Mouse (Mus musculus) limb, embryonic 12.5 days (tissue): Measurements from ENCODE around the gene Kif24. TPM values are rescaled to one million over a fixed set of nuclear protein-coding genes. Genes with fewer than 3 reads are reported as not detected.

Source experiments
- ATAC-seq: fragments of 200-750 bp; cut with Nextera tagmentation; 2 replicates; pipeline ENCODE4 v1.8.0; 2017; ENCODE audit warnings: low read depth, moderate TSS enrichment; ENCODE audit not compliant: insufficient number of reproducible peaks, insufficient read depth, low FRiP score, low TSS enrichment
- H3K27ac ChIP-seq: fragments of 300-500 bp; sonication (generic); 2 replicates; pipeline ENCODE4 v1.5.1; 2016; ENCODE audit warnings: mild to moderate bottlenecking, moderate library complexity
- H3K27me3 ChIP-seq: fragments of 300-500 bp; sonication (generic); 2 replicates; pipeline ENCODE4 v1.6.1; 2016; ENCODE audit warnings: mild to moderate bottlenecking, moderate library complexity
- H3K36me3 ChIP-seq: fragments of 300-500 bp; sonication (generic); 2 replicates; pipeline ENCODE4 v1.6.1; 2016; ENCODE audit warnings: mild to moderate bottlenecking, moderate library complexity
- H3K4me1 ChIP-seq: fragments of 300-500 bp; sonication (generic); replicated peaks from 2 replicates; pipeline ENCODE4 v1.6.1; 2016
- H3K4me2 ChIP-seq: fragments of 300-500 bp; sonication (generic); 2 replicates; pipeline ENCODE4 v1.6.1; 2016; ENCODE audit warnings: mild to moderate bottlenecking, moderate library complexity
- H3K4me3 ChIP-seq: fragments of 300-500 bp; sonication (generic); replicated peaks from 2 replicates; pipeline ENCODE4 v1.5.1; 2016; ENCODE audit warnings: mild to moderate bottlenecking
- H3K9ac ChIP-seq: fragments of 300-500 bp; sonication (generic); replicated peaks from 2 replicates; pipeline ENCODE4 v1.6.1; 2016; ENCODE audit warnings: mild to moderate bottlenecking, moderate library complexity
- H3K9me3 ChIP-seq: fragments of 300-500 bp; sonication (generic); 2 replicates; pipeline ENCODE4 v1.6.1; 2016; ENCODE audit warnings: mild to moderate bottlenecking, moderate library complexity
- WGBS: fragments of 180-500 bp; shearing (Covaris S2); methylation state at CpG from one replicate; pipeline ENCODE4 v1.1.7; 2016; 5-methylcytosine and 5-hydroxymethylcytosine counted together
- polyA plus RNA-seq: library from polyadenylated mRNA; unstranded; fragments of >200 nt; fragmentation: Nextera tagmentation; extraction: Ambion mirVana; gene quantifications from 2 replicates; pipeline ENCODE4 v1.2.1, GENCODE M21; 2016

The Kif24 gene
- polyA plus RNA-seq, 1 experiment from 2014 or later: 11.6 TPM

GRCm38 (mm10) chr4:41401573-41401972 is 63.1 kb downstream of the Kif24 start:
- H3K4me3 ChIP-seq: no peak overlapping the region
- 92% methylated on average over 5 of the region's 5 CpGs for WGBS
- no peaks in the 10 kb centered on the region for H3K4me1 ChIP-seq
- H3K4me2 ChIP-seq: no peak overlapping the region
- H3K9me3 ChIP-seq: no peaks in the 10 kb centered on the region
- no peak overlapping the region for H3K27ac ChIP-seq
- H3K27me3 ChIP-seq: no peaks in the 10 kb centered on the region
- H3K36me3 ChIP-seq: peaks cover 63% of the 10 kb centered on the region
- ATAC-seq: no peak
- H3K9ac ChIP-seq: no peak overlapping the region

GRCm38 (mm10) chr4:41401167-41401566 is 63.5 kb downstream of the Kif24 start:
- no peaks in the 10 kb centered on the region for H3K9me3 ChIP-seq
- no peak for ATAC-seq
- H3K4me2 ChIP-seq: no peak overlapping the region
- no peaks in the 10 kb centered on the region for H3K27me3 ChIP-seq
- no peak overlapping the region for H3K27ac ChIP-seq
- H3K4me1 ChIP-seq: no peaks in the 10 kb centered on the region
- no peak overlapping the region for H3K9ac ChIP-seq
- H3K4me3 ChIP-seq: no peak overlapping the region
- H3K36me3 ChIP-seq: peaks cover 63% of the 10 kb centered on the region

GRCm38 (mm10) chr4:41399904-41400303 is 64.8 kb downstream of the Kif24 start:
- Histone ChIP-seq H3K4me3 (no peak overlapping the region), H3K27ac (no peak overlapping the region), H3K9ac (no peak overlapping the region), H3K27me3 (no peaks in the 10 kb centered on the region), H3K4me2 (no peak overlapping the region), H3K9me3 (no peaks in the 10 kb centered on the region), H3K36me3 (peaks cover 74% of the 10 kb centered on the region), H3K4me1 (no peaks in the 10 kb centered on the region)
- WGBS: 91% methylated on average over 5 of the region's 5 CpGs
- no peak for ATAC-seq

GRCm38 (mm10) chr4:41398353-41398752 is 66.3 kb downstream of the Kif24 start:
- H3K36me3 ChIP-seq: peaks cover 83% of the 10 kb centered on the region
- no peaks in the 10 kb centered on the region for H3K9me3 ChIP-seq
- no peak overlapping the region for H3K4me3 ChIP-seq
- no peaks in the 10 kb centered on the region for H3K4me1 ChIP-seq
- H3K27ac ChIP-seq: no peak overlapping the region
- WGBS: 91% methylated on average over 6 of the region's 6 CpGs
- H3K9ac ChIP-seq: no peak overlapping the region
- no peaks in the 10 kb centered on the region for H3K27me3 ChIP-seq
- no peak for ATAC-seq
- H3K4me2 ChIP-seq: no peak overlapping the region

GRCm38 (mm10) chr4:41394651-41395050 is 70.0 kb downstream of the Kif24 start:
- no peaks in the 10 kb centered on the region for H3K9me3 ChIP-seq
- no peaks in the 10 kb centered on the region for H3K27me3 ChIP-seq
- no peak overlapping the region for H3K4me3 ChIP-seq
- no peak overlapping the region for H3K27ac ChIP-seq
- no peak overlapping the region for H3K9ac ChIP-seq
- H3K36me3 ChIP-seq: peaks cover 90% of the 10 kb centered on the region
- ATAC-seq: no peak
- H3K4me1 ChIP-seq: no peaks in the 10 kb centered on the region
- WGBS: 84% methylated on average over 9 of the region's 9 CpGs
- no peak overlapping the region for H3K4me2 ChIP-seq

GRCm38 (mm10) chr4:41391015-41391414 is 73.7 kb downstream of the Kif24 start:
- H3K27me3 ChIP-seq: no peaks in the 10 kb centered on the region
- no peak for ATAC-seq
- peaks cover 92% of the 10 kb centered on the region for H3K36me3 ChIP-seq

GRCm38 (mm10) chr4:41390122-41390521 is 74.6 kb downstream of the Kif24 start:
- ATAC-seq: no peak
- 29% methylated on average over 3 of the region's 3 CpGs for WGBS

More at GRCm38 (mm10) chr4:41391015-41391414, 73.7 kb downstream of the Kif24 start:
- H3K4me2 ChIP-seq: no peak overlapping the region
- no peak overlapping the region for H3K4me3 ChIP-seq
- H3K4me1 ChIP-seq: no peaks in the 10 kb centered on the region
- H3K9ac ChIP-seq: no peak overlapping the region
- H3K27ac ChIP-seq: no peak overlapping the region
- H3K9me3 ChIP-seq: no peaks in the 10 kb centered on the region
- WGBS: 96% methylated on average over 2 of the region's 2 CpGs

GRCm38 (mm10) chr4:41389240-41389639 is 75.4 kb downstream of the Kif24 start:
- Histone ChIP-seq H3K4me2 (no peak overlapping the region), H3K9ac (no peak overlapping the region), H3K27ac (no peak overlapping the region), H3K36me3 (peaks cover 82% of the 10 kb centered on the region), H3K4me3 (no peak overlapping the region), H3K27me3 (no peaks in the 10 kb centered on the region), H3K4me1 (no peaks in the 10 kb centered on the region), H3K9me3 (no peaks in the 10 kb centered on the region)
- 88% methylated on average over 5 of the region's 5 CpGs for WGBS
- no peak for ATAC-seq

More at GRCm38 (mm10) chr4:41390122-41390521, 74.6 kb downstream of the Kif24 start:
- no peak overlapping the region for H3K4me3 ChIP-seq
- no peaks in the 10 kb centered on the region for H3K27me3 ChIP-seq
- peaks cover 88% of the 10 kb centered on the region for H3K36me3 ChIP-seq
- H3K9ac ChIP-seq: no peak overlapping the region
- no peaks in the 10 kb centered on the region for H3K9me3 ChIP-seq
- H3K4me1 ChIP-seq: no peaks in the 10 kb centered on the region
- no peak overlapping the region for H3K4me2 ChIP-seq
- no peak overlapping the region for H3K27ac ChIP-seq

- Histone ChIP-seq H3K4me3 (no peak overlapping the region), H3K27me3 (no peaks in the 10 kb centered on the region), H3K9me3 (no peaks in the 10 kb centered on the region), H3K36me3 (peaks cover 82% of the 10 kb centered on the region), H3K4me2 (no peak overlapping the region), H3K9ac (no peak overlapping the region), H3K27ac (no peak overlapping the region), H3K4me1 (no peaks in the 10 kb centered on the region)
- no peak for ATAC-seq
- 88% methylated on average over 5 of the region's 5 CpGs for WGBS
Observed at GRCm38 (mm10) chr4:41388616-41389015, 76.1 kb downstream of the Kif24 start.

GRCm38 (mm10) chr4:41387755-41388469 is 76.8 kb downstream of the Kif24 start:
- Histone ChIP-seq H3K36me3 (peaks cover 82% of the 10 kb centered on the region), H3K4me3 (no peak overlapping the region), H3K27me3 (no peaks in the 10 kb centered on the region), H3K4me2 (no peak overlapping the region), H3K4me1 (no peaks in the 10 kb centered on the region), H3K9ac (no peak overlapping the region), H3K27ac (no peak overlapping the region), H3K9me3 (no peaks in the 10 kb centered on the region)
- no peak; the same call in 1 of the 2 replicates for ATAC-seq
- 85% methylated on average over 7 of the region's 7 CpGs for WGBS

GRCm38 (mm10) chr4:41386412-41386975 is 78.2 kb downstream of the Kif24 start:
- Histone ChIP-seq H3K27me3 (no peaks in the 10 kb centered on the region), H3K4me2 (no peak overlapping the region), H3K9me3 (no peaks in the 10 kb centered on the region), H3K36me3 (peaks cover 79% of the 10 kb centered on the region), H3K4me1 (no peaks in the 10 kb centered on the region), H3K27ac (no peak overlapping the region), H3K9ac (no peak overlapping the region), H3K4me3 (no peak overlapping the region)
- ATAC-seq: no peak
- 82% methylated on average over 1 of the region's 1 CpGs for WGBS
